Mouse (Mus musculus): ENCODE data around the gene Phc2. TPM values are rescaled to one million over a fixed set of nuclear protein-coding genes. Genes with fewer than 3 reads are reported as not detected.

The Phc2 gene
- polyA plus RNA-seq, 1 experiment: 61.4 TPM

DNA sequence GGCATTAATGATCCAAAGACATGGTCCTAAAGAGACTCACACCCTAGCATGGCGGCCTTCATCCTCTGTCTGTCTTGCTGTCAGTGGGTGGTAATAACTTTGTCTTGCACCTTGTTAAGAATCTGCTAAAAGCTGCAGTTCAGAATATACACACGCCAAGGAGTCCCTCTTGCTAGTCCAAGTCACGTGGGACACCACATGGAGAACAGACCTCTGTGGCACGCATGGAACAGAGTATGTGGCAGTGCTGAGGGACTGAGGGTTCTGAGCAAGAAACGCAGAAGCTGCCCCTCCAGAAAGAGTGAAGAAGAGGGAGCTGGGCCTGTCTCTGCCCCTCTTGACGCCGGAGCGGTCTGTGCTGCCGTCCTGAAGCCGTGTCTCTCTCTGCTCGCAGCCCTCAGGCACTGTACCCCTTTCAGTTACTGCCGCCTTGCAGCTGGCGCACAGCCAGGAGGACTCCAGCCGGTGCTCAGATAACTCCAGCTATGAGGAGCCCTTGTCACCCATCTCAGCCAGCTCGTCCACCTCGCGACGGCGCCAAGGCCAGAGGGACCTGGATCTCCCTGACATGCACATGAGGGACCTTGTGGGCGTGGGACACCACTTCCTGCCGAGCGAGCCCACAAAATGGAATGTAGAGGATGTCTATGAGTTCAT, 93.2 kb downstream of the Phc2 start:
- Histone ChIP-seq H3K27ac (ENCODE audit: insufficient read depth, low read depth, low read length) (no peak overlapping the region), H3K4me3 (ENCODE audit: insufficient read depth, low read length) (no peak overlapping the region), H3K4me1 (ENCODE audit: control insufficient read depth, insufficient read depth, low read length) (no peaks in the 10 kb centered on the region)
- TF ChIP-seq POLR2A (IDR thresholded peaks at IDR 0.05; ENCODE audit: borderline replicate concordance, low read depth, low read length) (no peak), CTCF (IDR thresholded peaks at IDR 0.05; ENCODE audit: low read depth, low read length) (no peak)

DNA sequence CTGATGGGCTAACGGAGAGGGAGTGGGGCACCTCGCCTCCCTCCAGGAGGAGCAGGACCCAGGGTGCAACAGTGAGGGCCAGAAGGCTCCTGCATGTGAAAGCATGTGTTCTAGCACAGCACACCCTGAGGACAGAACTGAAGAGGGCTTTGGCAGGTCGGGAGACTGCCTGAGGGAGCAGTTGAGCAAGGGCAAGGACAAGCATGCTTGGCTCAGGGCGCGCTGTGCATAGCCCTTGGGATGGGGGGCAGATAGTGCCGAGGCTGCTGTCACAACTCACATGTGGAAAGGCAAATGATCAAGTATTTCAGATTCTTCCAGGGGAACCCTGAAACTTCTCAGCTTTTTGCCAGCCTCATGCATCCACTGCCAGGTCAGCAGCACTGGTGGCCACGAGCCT, 93.8 kb downstream of the Phc2 start:
- TF ChIP-seq CTCF (IDR thresholded peaks at IDR 0.05; ENCODE audit: low read depth, low read length) (no peak), POLR2A (IDR thresholded peaks at IDR 0.05; ENCODE audit: borderline replicate concordance, low read depth, low read length) (no peak)
- H3K4me3 ChIP-seq (ENCODE audit: insufficient read depth, low read length): no peak overlapping the region
- no peaks in the 10 kb centered on the region for H3K4me1 ChIP-seq (ENCODE audit: control insufficient read depth, insufficient read depth, low read length)

GRCm38 (mm10) chr4:128751006-128751405, 96.5 kb downstream of the Phc2 start:
- no peak overlapping the region for H3K4me3 ChIP-seq (ENCODE audit: insufficient read depth, low read length)
- no peak for TF ChIP-seq POLR2A (IDR thresholded peaks at IDR 0.05; ENCODE audit: borderline replicate concordance, low read depth, low read length)
- TF ChIP-seq CTCF (IDR thresholded peaks at IDR 0.05; ENCODE audit: low read depth, low read length): no peak
- no peak overlapping the region for H3K27ac ChIP-seq (ENCODE audit: insufficient read depth, low read depth, low read length)
- no peaks in the 10 kb centered on the region for H3K4me1 ChIP-seq (ENCODE audit: control insufficient read depth, insufficient read depth, low read length)

More for the DNA sequence above, 93.8 kb downstream of the Phc2 start:
- H3K27ac ChIP-seq (ENCODE audit: insufficient read depth, low read depth, low read length): no peak overlapping the region

GRCm38 (mm10) chr4:128752031-128752757, 97.7 kb downstream of the Phc2 start:
- Histone ChIP-seq H3K4me1 (ENCODE audit: control insufficient read depth, insufficient read depth, low read length) (no peaks in the 10 kb centered on the region), H3K4me3 (ENCODE audit: insufficient read depth, low read length) (no peak overlapping the region), H3K27ac (ENCODE audit: insufficient read depth, low read depth, low read length) (no peak overlapping the region)
- TF ChIP-seq POLR2A (IDR thresholded peaks at IDR 0.05; ENCODE audit: borderline replicate concordance, low read depth, low read length) (no peak), CTCF (IDR thresholded peaks at IDR 0.05; ENCODE audit: low read depth, low read length) (no peak)

GRCm38 (mm10) chr4:128753571-128753970, 99.1 kb downstream of the Phc2 start:
- no peaks in the 10 kb centered on the region for H3K4me1 ChIP-seq (ENCODE audit: control insufficient read depth, insufficient read depth, low read length)
- H3K27ac ChIP-seq (ENCODE audit: insufficient read depth, low read depth, low read length): no peak overlapping the region
- H3K4me3 ChIP-seq (ENCODE audit: insufficient read depth, low read length): no peak overlapping the region
- TF ChIP-seq POLR2A (IDR thresholded peaks at IDR 0.05; ENCODE audit: borderline replicate concordance, low read depth, low read length) (no peak), CTCF (IDR thresholded peaks at IDR 0.05; ENCODE audit: low read depth, low read length) (no peak)

DNA sequence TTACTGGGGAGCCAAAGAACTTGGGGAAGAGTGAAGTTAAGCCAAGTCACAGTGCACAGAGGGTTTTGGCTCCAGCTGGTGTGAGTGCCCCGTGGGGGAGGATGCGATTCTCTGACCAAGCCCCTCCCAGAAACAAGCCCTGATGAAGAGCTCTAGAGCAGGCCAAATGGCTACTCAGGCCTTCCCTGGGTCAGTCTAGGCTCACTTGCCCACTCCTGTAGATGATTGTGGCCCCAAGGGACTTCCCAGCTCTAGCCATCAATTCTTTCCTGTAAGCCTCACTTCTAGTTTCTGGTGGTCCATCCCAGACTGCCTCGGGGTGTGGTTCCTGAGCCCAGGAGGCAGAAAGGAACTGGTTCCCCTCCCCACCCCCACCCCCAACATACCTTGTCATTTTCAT, 100.6 kb downstream of the Phc2 start, which contains the start of gene A3galt2:
Gene A3galt2, plus strand, starts transcription at position 301 of the 400 bp plus-strand sequence.
- Histone ChIP-seq H3K4me3 (ENCODE audit: insufficient read depth, low read length) (no peak within 1 kb of the TSS), H3K4me1 (ENCODE audit: control insufficient read depth, insufficient read depth, low read length) (no peaks in the 10 kb centered on the region), H3K27ac (ENCODE audit: insufficient read depth, low read depth, low read length) (no peak within 1 kb of the TSS)
- TF ChIP-seq POLR2A (IDR thresholded peaks at IDR 0.05; ENCODE audit: borderline replicate concordance, low read depth, low read length) (no peak), CTCF (IDR thresholded peaks at IDR 0.05; ENCODE audit: low read depth, low read length) (no peak)

- TF ChIP-seq POLR2A (IDR thresholded peaks at IDR 0.05; ENCODE audit: borderline replicate concordance, low read depth, low read length) (no peak), CTCF (IDR thresholded peaks at IDR 0.05; ENCODE audit: low read depth, low read length) (no peak)
- Histone ChIP-seq H3K4me3 (ENCODE audit: insufficient read depth, low read length) (no peak overlapping the region), H3K27ac (ENCODE audit: insufficient read depth, low read depth, low read length) (no peak overlapping the region), H3K4me1 (ENCODE audit: control insufficient read depth, insufficient read depth, low read length) (no peaks in the 10 kb centered on the region)
Measured at GRCm38 (mm10) chr4:128755900-128756299, 101.4 kb downstream of the Phc2 start.

DNA sequence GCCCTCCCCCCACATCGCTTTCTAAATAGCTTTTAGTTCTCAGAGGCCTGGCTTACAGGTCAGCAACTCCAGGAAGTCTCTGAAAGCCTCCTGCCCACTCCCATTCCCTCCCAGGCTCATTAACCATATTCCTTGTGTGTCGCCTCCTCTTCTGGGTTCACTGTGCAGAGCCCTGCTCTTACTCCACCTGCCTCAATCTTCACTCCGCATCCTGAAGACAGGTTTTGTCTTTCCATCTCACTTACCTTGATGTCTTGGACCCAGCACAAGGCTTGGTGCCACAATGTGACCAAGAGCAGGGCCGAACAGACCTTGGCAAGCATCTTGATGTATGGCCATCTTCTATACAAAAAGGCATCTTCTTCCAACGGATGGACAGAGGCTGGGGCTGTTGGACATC, 104.7 kb downstream of the Phc2 start:
- H3K27ac ChIP-seq (ENCODE audit: insufficient read depth, low read depth, low read length): no peak overlapping the region
- no peak overlapping the region for H3K4me3 ChIP-seq (ENCODE audit: insufficient read depth, low read length)
- no peak for TF ChIP-seq CTCF (IDR thresholded peaks at IDR 0.05; ENCODE audit: low read depth, low read length)
- no peak for TF ChIP-seq POLR2A (IDR thresholded peaks at IDR 0.05; ENCODE audit: borderline replicate concordance, low read depth, low read length)
- no peaks in the 10 kb centered on the region for H3K4me1 ChIP-seq (ENCODE audit: control insufficient read depth, insufficient read depth, low read length)

DNA sequence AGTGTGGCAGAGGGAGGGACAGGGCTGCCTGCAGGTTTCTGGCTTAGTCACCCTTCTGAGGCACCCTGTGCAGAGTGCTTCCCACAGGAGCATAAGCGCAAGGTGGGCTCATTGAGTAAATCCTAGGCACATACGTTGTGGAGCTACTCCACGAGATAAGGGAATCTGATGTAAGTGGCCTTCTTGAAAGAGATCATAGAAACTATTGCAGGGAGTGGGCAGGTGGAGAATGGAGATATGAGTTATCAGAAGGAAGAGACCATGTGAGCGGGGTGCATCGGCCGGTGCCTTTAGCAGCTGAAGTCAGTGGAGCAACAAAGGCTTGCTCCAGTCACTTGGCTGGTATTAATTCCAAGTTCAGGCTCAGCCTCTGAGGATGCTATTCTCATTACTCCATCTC, 105.5 kb downstream of the Phc2 start:
- Histone ChIP-seq H3K4me1 (ENCODE audit: control insufficient read depth, insufficient read depth, low read length) (no peaks in the 10 kb centered on the region), H3K4me3 (ENCODE audit: insufficient read depth, low read length) (no peak overlapping the region), H3K27ac (ENCODE audit: insufficient read depth, low read depth, low read length) (no peak overlapping the region)
- no peak for TF ChIP-seq POLR2A (IDR thresholded peaks at IDR 0.05; ENCODE audit: borderline replicate concordance, low read depth, low read length)
- no peak for TF ChIP-seq CTCF (IDR thresholded peaks at IDR 0.05; ENCODE audit: low read depth, low read length)

GRCm38 (mm10) chr4:128766929-128767328, 112.4 kb downstream of the Phc2 start:
- Histone ChIP-seq H3K4me1 (ENCODE audit: control insufficient read depth, insufficient read depth, low read length) (peaks cover 18% of the 10 kb centered on the region), H3K4me3 (ENCODE audit: insufficient read depth, low read length) (no peak overlapping the region), H3K27ac (ENCODE audit: insufficient read depth, low read depth, low read length) (no peak overlapping the region)
- TF ChIP-seq POLR2A (IDR thresholded peaks at IDR 0.05; ENCODE audit: borderline replicate concordance, low read depth, low read length) (no peak), CTCF (IDR thresholded peaks at IDR 0.05; ENCODE audit: low read depth, low read length) (no peak)
